Mouse (Mus musculus) lung, postnatal 0 days (tissue): ENCODE data around the gene Ska3.

Source experiments
- CTCF ChIP-seq: IDR thresholded peaks from 2 replicates; pipeline ENCODE4 v1.5.1; 2016; ENCODE audit warnings: antibody characterized with exemption, mild to moderate bottlenecking
- EP300 ChIP-seq: IDR thresholded peaks from 2 replicates; pipeline ENCODE4 v1.6.1; 2016; ENCODE audit warnings: antibody characterized with exemption, mild to moderate bottlenecking, control low read depth

GRCm38 (mm10) chr14:57852961-57853360 is 27.0 kb upstream of the Ska3 start:
- TF ChIP-seq CTCF = no peak
- no peak for TF ChIP-seq EP300
